Mouse (Mus musculus) gastrocnemius, postnatal 10 days (tissue): Measurements from ENCODE around the gene Ap1s1. TPM values are rescaled to one million over a fixed set of nuclear protein-coding genes. Genes with fewer than 3 reads are reported as not detected.

Experiments used
- DNase-seq: peaks from one replicate; pipeline ENCODE4 v3.0.0; 2021; ENCODE audit warnings: mixed read lengths
- microRNA-seq, 2 experiments: library from miRNA; unstranded; fragments of <30 nt; microRNA quantifications; one replicate each; pipeline ENCODE4 v1.2.0; 2021
- total RNA-seq, 2 experiments: library from RNA; stranded (reverse); gene quantifications; 2 replicates each; pipeline ENCODE4 v1.2.3; 2021

The Ap1s1 gene
- total RNA-seq, 2 experiments from 2014 or later: 33.4 to 37.0 TPM

DNA sequence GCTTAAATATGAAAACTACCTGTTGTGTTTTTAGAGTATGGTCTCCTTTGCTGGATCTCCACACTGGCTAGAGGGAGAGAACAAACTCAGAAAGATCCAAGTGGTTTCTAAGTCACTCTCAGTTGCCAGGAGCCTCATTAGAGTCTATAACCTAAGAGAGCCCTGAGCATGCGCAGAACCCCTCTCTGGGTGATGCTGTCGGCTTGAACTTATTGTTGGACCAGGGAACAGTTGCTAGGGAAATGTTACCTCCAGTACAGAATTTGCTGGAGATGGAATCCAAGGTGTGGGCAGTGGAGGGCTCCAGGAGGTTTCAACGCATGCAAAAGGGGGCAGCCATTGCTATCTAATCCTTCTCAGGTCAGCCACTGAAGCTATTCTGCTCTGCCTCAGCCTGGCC, 21.6 kb downstream of the Ap1s1 start:
- no peak for DNase-seq

GRCm38 (mm10) chr5:137015913-137016312, 30.0 kb downstream of the Ap1s1 start:
- DNase-seq: no peak

DNA sequence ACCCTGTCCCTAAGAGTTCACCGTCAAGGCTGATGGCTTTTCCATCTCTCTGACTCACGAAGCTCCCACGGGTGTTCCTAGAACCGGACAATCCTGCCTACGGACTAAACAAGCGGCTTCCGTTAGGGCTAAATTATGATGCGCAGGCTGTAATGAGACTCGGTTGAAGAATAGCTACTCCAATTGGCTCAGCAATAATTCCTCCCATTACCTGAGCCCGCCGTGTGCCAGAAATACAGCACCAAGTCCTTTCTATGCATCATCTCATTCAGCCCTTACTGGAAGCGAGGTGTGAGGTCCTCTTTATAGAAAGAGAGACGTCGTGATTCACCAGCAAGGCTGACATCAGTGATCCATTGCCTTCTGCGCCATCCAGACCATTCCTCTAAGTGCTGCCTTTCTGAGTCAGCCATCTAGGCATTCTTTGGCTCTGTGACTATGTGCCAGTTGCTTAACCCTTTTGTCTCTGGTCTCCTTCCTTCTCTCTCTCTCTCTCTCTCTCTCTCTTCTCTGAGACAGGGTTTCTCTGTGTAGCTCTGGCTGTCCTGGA, 33.5 kb downstream of the Ap1s1 start:
- DNase-seq: no peak

GRCm38 (mm10) chr5:137009988-137010387, 35.9 kb downstream of the Ap1s1 start:
- DNase-seq: peak; percentile 60

DNA sequence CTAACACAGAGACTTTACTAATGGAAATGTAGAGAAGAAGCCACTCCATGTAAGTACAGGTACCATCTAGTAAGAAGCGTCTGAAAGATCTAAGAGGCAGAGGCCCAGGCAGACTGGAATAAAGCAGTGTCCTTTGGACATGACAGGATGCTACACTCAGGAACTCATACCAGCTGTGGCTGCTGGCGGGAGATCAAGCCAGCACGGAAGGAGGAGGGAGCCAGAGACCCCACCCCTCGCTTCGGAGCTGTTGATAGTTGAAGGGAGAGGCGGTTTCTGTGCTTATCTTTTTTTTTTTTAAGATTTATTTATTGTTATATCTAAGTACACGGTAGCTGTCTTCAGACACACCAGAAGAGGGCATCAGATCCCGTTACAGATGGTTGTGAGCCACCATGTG, 38.7 kb downstream of the Ap1s1 start:
- no peak for DNase-seq

DNA sequence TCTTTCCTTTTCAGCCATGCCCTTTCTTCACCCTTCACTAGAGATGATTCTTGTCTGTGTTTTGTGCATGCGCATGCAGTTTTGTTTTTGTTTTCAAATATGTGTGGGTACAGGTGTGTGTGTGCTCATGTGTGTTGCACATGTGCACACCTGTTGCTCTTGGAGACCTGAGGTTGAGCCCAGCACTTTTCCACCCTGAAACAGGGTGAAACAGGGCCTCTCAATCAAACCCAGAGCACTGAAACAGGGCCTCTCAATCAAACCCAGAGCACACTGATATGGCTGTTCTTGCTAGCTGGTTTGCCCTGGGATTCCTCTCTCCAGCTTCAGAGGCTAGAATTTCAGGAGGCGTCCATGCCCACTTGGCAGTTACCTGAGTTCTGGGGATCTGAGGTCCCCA, 45.3 kb downstream of the Ap1s1 start:
- DNase-seq: no peak

DNA sequence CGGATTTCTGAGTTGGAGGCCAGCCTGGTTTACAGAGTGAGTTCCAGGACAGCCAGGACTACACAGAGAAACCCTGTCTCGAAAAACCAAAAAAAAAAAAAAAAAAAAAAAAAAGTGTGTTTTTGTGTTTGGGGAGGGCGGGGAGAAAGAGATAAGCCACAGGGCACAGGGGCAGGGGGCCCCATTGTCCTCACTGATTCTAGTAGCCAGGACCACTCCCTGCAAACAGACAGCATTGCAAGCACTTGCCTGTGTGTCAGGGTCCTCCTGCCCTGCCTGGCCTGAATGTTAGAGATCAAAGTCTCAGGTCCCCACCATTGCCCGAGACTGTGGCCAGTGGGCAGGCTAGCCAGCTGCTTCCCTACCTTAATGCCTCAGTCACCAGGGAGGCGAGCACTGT, 46.5 kb downstream of the Ap1s1 start:
- DNase-seq: no peak

DNA sequence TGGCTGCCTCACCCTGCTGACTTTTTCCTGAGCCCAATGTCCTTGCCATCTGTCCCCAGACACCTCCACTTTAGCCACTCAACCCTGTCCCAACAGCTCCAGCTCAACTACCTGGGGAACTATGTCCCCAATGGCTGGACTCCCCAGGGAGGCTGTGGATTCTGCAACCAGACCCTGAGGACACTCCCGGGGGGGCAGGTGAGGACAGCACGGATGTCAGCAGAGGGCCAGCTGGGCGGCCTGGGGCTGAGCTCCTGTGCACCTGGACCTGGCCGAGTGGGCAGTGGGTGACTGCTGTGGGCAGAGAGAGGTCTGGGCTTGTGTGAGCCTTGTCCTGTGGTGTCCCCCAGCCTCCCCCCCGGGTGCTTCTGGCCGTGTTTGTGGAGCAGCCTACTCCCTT, 56.1 kb downstream of the Ap1s1 start:
- no peak for DNase-seq

GRCm38 (mm10) chr5:136988420-136988819, 57.5 kb downstream of the Ap1s1 start:
- DNase-seq: peak; percentile 38

DNA sequence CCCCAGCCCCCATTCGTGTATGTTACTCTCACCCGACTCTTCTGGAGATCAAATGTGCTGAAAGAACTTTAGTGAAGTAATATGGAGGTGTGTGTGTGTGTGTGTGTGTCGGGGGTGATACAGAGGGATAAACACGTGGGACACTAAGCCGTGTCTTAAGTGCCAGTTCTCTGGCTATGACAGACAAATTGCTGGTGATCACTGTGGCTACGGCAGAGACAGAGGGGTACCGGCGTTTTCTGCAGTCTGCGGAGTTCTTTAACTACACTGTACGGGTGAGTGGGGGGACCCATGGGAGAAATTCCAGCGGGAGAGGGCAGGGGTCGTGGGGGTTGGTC, 58.0 kb downstream of the Ap1s1 start, which contains the start of gene Znhit1:
TSS of gene Znhit1 (minus strand) at position 88 of the 338 bp plus-strand sequence.
- no peak for DNase-seq

- peak; percentile 74 for DNase-seq
Observed at GRCm38 (mm10) chr5:136987138-136987933, 58.6 kb downstream of the Ap1s1 start.

GRCm38 (mm10) chr5:136986695-136987137, 59.2 kb downstream of the Ap1s1 start, which contains the start of gene Plod3:
Gene Plod3, plus strand, starts transcription at chr5:136987019.
- DNase-seq: peak; percentile 95

Small RNAs within 50 kb of the gene (microRNA-seq; reads per million reads assigned to microRNA genes)
- 7.5 to 14.9 reads per million in 2 experiments for gene Mir702

Other genes with a start within 250 kb of the Ap1s1 start
- 10 to 100 TPM; 24.4 to 28.0 TPM for gene Col26a1, start 162.9 kb downstream of the Ap1s1 start, total RNA-seq
- gene Ift22, start 138.0 kb downstream of the Ap1s1 start, total RNA-seq: 1 to 10 TPM; 7.3 to 8.3 TPM
- gene Fis1, start 92.9 kb downstream of the Ap1s1 start, total RNA-seq: 100 to 1,000 TPM; 151 to 154 TPM
- gene Cldn15, start 79.5 kb downstream of the Ap1s1 start, total RNA-seq: 1 to 10 TPM; 2.5 to 2.6 TPM
- 10 to 100 TPM; 21.3 to 33.5 TPM for gene Plod3, start 59.1 kb downstream of the Ap1s1 start, total RNA-seq
- gene Znhit1, start 58.1 kb downstream of the Ap1s1 start, total RNA-seq: 10 to 100 TPM; 39.8 to 41.8 TPM
- under 1 TPM; 0.21 to 0.45 TPM for gene Vgf, start 19.7 kb downstream of the Ap1s1 start, total RNA-seq
- gene Serpine1, start 26.1 kb upstream of the Ap1s1 start, total RNA-seq: 1 to 10 TPM; 2.2 to 2.9 TPM
- 10 to 100 TPM in 1 of 2 experiments, 1 to 10 TPM in 1; 9.2 to 14.2 TPM for gene Trim56, start 70.1 kb upstream of the Ap1s1 start, total RNA-seq
- gene Muc3, start 103.2 kb upstream of the Ap1s1 start, total RNA-seq: not detected
- under 1 TPM; 0.23 to 0.59 TPM for gene Muc3a, start 166.3 kb upstream of the Ap1s1 start, total RNA-seq
- 10 to 100 TPM; 62.4 to 68.2 TPM for gene Ache, start 241.4 kb upstream of the Ap1s1 start, total RNA-seq
- 10 to 100 TPM; 37.2 to 43.6 TPM for gene Ufsp1, start 248.5 kb upstream of the Ap1s1 start, total RNA-seq